Mouse (Mus musculus) A20 (cell line): ENCODE measurements around the gene Mmp9.
A peak's percentile ranks its signal among the peaks of the same experiment; 100 is the strongest.

Experiments used
- DNase-seq: peaks from one replicate; pipeline ENCODE4 v3.0.0-alpha.2; 2011; ENCODE audit warnings: low read depth, low spot score

Mmp9 gene

DNA sequence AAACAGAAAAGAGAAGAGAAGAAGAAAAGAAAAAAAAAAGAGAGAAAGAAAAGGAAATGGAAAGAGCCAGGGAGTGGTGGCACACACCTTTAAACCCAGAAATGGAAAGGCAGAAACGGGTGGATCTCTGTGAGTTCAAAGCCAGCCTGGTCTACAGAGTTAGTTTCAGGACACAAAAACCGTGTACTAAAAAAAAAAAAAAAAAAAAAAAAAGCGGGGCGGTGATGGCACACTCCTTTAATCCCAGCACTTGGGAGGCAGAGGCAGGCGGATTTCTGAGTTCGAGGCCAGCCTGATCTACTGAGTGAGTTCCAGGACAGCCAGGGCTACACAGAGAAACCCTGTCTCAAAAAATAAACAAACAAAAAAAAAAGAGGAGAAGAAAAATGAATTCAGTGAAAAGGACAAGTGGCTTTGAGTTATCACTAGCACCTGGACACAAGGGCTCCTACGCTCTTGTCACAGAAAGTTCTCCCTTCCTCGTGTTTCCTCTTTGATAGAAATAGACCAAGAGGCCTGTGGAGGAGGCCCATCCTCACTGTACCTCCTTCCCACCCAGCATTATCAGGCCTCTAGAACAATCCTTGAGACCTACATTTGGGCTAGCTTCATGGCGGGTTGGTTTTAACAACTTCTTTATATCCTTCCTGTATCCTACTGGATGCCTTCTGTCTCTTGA lies 27.7 kb upstream of the Mmp9 start:
- no peak for DNase-seq

DNA sequence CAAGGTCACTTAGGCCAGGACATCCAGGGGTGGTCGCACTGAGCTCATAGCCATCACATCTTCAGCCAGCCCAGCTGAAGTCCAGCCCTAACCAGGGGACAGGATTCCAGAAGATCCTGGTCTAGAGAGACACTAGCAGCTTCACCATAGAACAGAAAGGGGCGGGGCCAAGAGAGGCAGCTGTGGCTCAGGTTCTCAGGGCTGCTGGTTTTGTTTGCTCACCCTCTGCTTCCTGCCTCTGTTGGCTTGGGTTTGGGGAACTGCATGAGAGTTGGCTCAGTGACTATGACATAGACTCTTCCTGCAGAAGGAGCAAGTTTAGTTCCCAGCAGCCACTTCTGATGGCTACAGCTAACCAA lies 27.2 kb upstream of the Mmp9 start:
- peak; percentile 92 for DNase-seq

DNA sequence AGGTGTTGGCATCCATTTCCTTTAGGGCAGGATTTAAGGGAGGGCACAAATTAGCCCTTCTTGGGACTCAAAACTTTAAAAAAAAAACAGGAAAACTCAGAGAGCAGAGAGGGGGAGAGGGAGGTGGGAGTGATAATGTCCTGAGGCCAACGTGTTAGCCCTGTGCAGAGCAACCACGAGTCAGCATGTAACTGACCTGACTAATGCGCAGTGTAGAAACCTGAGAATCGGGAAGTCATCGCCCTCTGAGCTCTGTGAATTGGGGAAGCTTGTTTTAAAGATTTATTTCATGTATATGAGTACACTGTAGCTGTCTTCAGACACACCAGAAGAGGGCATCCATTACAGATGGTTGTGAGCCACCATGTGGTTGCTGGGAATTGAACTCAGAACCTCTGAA lies 23.8 kb upstream of the Mmp9 start:
- no peak for DNase-seq

DNA sequence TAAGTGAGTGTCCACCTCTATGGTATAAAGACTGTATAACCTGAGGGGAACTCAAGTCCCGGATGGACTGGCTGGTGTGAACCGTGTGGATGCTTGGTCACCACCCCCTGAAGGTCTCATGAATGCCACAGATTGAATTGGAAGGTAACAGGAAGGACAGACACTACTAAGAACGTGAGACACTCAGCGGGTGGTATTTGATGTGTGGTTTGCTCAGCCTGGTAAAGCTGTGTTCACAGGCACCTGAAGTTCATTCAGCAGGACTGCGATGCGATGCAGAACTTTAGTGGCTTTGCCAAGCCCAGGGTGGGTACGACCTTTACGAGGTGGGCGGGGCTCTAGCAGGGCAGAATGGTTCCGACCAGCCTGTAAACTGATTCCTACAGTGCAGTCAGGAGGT lies 23.2 kb upstream of the Mmp9 start:
- no peak for DNase-seq

DNA sequence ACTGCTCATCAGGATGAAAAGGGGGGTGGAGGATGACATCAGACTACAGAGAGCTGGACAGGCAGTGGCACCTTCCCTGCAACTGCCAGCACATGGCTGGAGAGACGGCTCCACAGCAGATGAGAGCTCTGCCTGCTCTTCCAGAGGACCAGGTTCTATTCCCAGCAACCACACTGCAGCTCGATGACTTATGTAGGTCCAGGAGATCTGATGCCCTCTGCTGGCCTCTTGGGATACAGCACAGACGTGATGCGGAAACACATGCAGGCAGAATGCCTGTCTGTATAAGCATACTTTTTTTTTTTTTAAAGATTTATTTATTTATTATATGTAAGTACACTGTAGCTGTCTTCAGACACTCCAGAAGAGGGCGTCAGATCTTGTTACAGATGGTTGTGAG lies 22.3 kb upstream of the Mmp9 start:
- peak; percentile 72 for DNase-seq

DNA sequence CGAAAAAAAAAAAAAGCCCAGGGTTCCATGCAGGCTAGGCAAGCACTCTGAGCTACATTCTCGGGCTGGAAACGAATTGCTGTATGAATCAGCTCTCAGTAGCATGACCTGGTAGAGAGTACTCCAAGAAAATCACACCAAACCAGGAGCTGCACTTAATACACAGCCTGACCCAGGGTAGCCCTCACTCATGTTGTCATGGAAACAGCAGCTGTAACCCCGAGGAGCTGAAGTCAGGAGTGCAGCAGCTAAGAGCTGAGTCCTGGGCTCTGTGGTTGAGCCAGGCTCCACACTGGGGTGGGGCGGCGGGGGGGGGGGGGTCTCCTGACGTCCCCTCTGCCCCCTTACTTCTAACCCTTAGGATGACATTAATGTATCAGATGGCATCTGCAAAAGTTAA lies 18.6 kb upstream of the Mmp9 start:
- DNase-seq = no peak

DNA sequence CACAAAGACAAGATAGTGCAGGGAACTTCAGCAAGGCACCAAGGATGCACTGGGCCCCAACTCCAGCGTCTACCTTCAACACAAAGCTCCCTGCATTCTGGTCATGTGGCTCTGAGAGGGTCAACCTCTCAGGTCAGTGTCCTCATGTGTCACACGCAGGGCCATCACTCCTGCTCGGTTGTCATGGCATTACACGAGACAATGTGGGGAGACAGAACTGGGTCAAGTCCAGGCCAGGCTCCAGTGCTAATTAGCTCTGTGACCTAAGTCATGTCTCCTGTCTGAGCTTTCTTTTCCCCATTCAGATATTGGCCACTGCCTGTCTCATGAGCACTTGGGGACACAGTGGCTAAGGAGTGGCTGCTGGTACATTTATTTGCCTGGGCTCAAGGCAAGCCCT lies 17.3 kb upstream of the Mmp9 start:
- no peak for DNase-seq

DNA sequence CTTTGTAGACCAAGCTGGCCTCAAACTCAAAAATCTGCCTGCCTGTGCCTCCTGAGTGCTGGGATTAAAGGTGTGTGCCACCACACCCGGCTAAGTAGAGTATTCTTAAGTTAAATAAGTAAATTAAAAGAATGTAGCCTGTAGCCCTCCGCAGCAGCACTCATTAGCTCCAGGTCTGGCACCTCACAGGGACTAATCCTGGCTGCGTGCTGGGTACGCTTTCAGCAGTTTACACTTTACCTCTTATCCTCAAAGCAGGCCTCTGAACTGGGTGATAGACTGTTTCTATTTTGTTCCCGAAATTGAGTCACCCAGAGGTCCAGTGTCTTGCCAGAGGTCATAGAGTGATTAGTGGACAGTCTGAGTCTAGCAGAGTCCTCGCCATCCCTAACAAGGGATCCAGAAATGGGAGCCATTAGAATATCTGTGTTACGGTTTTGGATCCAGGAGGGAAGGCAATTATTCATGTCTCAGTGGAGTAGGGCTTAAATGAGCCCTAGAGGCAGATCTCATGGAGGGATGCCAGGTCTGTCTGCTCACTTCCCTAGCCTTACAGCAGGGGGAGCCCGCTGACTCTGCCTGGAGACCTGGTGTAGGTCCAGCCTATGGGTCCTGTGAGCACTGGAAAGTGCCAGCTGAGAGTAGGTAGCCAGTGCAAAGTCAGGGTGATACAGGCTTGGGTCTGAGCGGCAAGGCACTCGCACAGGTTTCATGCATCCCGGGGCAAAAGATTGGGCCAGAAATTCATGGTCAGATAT lies 16.3 kb upstream of the Mmp9 start:
- DNase-seq = peak; percentile 80

DNA sequence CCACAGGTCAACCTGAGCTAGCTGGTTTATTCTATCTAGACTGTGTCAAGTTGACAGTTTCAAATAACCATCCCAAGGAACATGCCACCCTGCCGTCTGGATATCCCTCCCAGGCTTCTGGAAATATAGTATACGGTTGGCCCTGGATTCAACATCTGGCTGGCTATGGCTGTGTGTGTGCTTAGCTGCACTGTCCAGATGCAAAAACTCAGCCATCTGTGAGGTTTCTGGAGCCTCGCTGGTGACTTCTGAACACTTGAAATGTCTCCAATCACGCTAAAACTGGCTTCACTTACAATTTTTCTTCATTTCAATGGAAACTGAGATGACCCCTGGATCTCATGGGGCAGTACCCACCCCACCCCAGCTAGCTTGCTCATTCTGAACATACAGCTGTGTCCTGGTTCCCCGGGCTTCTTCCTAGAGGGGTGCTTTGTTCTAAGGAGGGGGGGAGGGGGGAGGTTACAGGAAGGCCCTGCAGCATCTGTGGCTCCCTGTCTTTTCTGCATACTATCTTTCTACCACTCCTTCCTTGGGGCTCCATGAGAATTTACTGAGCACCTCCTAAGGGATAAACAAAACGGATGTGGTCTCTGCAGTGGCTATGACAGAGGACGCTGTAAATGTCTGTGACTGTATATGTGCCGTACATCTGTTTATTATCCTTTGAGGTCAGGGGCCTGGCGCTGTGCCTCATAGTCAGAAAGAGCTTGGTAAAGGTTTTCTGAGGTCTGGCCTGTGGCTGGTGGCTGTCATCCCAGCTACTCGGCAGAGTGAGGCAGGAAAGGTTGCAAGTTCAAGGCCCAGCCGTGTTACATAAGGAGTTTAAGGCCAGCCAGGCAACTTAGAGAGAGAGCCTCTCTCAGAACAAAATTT lies 9.6 kb upstream of the Mmp9 start:
- DNase-seq = no peak

DNA sequence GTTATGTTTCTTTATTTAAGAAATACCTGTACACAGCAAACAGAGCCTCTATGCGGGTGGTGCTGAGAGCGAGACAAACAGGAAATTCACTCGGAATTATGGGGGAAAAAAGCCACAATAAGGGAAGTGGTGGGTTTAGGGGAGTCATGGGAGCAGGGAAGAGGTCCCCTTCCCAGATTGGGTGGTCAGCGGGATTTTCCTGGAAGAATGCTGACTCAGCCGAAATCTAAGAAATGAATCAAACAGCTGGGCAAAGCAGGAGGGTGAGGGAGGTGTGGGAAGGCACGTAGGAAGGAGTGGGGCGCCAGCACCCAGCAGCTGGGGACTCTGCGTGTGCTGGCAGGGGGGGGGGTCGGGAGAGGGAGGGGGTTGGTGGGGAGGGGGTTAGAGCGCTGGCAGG lies 7.0 kb upstream of the Mmp9 start:
- DNase-seq = no peak

DNA sequence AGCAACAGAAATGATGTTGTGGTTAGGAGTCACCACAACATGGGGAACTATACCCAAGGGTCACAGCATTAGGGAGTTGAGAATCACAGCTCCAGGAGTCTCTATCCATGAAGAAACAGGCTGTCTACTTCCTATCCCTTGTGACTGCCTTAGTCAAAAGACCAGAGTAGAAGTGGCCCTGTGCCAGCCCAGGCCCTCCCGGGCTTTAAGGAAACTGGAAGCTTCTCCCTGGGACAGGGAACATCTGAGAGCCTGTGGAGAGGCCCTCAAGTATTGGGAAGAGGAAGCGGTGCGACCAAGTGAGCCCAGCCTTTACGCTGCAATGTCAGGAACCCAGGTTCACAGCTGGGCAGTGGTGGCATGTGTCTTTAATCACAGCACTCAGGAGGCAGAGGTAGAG lies 4.6 kb upstream of the Mmp9 start:
- no peak for DNase-seq

DNA sequence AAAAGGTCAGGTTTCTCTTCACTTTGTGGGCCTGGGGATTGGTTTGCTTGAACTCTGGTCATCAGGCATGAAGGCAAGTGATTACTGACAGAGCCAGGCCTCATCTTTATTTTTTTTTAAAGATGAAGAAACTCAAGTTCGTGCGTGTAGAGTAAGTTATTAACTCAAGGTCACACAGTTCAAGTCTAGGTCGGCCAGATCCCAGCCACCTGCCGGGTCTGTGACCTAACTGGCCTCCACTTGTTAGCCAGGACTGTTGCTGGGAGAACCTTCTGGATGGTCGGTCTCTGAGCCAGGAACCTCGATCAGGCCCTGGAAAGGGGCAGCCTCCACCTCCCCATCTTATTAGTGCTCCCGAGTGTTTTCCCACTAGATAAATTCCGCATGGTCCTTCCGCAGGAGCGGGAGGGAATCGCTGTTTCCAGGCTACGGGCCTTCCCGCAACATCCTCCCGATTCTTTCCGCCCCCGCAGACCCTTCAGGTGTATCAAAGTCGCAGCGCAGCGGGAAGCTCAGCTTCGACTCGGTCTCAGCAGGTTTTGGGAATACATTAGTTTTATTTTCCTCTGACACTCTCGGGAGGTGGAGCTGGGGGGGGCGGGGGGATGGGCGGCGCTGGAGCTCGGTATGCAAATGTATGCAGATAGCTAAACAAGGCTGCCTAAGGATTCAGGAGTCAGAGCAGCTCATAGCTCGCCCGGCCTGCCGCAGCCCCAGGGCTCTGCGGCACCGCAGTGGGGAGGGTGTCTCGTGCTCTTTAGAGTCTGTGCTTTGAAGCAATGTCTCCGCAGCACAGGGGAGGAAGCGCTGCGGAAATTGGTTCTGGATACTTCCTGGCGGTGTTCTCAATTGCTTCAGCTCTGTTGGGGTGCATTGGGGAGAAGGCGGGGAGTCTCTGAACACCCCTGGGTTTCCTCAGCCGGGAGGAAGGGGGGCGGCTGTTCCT lies 2.2 kb upstream of the Mmp9 start:
- DNase-seq = no peak

DNA sequence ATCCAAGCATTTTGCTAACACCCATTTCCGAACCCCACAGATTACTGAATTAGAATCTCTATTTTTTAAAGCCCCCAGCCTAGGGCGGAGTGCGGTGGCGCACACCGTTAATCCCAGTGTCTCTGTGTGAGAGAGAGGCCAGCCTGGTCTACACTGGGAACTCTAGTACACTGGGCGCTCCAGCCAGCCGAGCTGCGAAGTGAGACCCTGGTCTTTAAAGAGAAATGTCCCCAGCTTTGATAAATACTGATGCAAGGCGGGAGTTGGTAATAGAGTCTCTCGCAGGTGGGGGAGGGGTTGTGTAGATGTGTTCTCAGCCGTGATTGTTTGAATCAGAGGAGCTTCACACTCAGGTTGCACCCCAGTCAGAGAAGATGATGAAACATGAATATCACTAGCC lies 1.5 kb upstream of the Mmp9 start:
- no peak for DNase-seq

DNA sequence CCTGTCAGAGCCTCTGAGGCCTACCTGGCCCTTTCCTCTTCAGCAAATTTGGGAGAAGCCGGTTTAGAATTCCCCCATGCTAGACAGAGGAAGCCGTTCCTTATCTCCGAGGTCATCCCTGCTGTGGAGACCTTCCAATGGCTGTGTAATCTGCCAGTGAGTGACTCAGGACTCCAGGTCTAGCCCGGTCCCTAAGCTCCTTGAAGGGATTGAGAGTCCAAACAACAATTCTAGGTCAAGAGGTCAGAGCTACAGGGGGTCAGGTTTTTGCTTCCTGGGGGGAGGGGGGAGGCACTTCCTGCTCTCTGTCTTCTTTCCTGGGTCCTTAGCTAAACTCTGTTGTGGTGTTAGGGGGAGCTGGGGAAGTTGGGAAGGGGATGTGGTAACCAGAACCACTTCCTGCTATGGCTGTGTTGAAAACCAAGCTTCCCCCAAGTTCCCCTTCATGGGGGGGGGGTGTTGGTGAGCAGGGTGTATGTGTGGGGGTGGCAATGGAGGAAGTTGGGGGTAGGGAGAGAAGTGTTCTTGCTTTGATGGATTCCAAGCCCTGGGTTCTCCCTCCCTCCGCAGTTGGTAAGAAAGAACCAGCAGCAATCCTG lies 2.2 kb downstream of the Mmp9 start:
- DNase-seq = peak; percentile 31

DNA sequence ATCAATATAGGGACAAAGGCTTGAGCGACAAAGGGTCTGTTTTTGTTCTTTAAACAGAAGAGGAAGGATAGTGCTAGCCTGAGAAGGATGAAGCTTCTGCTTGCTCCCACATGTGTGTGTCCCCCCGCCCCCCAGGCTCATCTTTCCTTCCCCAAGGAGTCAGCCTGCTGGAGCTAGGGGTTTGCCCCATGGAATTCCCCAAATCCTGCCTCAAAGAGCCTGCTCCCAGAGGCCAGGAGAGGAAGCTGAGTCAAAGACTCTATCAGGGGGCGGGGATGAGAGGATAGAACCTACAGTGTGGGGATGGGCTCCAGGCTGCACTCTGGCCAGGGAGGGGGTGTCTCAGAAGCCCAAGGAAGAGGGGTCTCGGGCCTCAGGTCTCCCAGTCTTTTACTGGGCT lies 6.9 kb downstream of the Mmp9 start:
- DNase-seq = no peak

DNA sequence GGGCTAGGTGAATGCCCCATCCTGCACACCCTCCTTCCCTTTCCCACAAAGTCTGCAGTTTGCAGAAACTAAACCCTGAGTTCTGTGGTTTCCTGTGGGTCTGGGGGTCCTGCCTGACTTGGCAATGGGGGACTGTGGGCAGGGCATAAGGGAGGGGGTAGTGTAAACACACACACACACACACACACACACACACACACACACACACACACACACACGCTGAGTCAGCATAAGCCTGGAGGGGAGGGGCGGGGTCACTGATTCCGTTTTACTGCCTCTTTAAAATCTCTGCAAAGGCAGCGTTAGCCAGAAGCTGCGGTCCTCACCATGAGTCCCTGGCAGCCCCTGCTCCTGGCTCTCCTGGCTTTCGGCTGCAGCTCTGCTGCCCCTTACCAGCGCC lies 7.3 kb downstream of the Mmp9 start:
- DNase-seq = no peak

DNA sequence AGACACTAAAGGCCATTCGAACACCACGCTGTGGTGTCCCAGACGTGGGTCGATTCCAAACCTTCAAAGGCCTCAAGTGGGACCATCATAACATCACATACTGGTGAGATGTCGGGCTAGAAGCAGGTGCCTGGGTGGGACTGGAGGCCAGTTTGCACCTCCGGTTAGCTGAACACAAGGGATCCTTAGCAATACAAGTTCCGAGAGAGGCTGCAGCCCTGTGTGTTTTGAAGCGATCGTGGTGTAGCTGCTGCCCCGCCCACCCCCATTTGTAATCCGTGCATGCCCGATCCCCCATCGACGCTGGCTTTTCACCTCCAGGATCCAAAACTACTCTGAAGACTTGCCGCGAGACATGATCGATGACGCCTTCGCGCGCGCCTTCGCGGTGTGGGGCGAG lies 8.4 kb downstream of the Mmp9 start:
- DNase-seq = no peak

DNA sequence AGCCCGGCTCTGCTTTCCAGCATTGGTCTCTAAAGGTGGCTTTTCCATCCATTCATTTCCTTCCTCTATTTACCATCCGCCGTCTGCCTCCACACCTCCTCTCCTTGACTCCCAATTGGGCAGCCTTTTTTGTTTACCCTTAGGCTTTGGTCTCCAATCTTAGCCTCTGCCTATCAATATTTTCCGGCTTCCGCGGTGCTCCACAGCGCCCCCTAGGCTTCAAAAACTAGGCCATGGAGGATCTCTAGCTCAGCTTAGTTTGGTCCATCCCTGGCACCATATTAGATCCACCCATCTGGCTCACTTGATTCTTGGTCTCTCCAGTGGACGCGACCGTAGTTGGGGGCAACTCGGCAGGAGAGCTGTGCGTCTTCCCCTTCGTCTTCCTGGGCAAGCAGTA lies 9.9 kb downstream of the Mmp9 start:
- peak; percentile 22 for DNase-seq

DNA sequence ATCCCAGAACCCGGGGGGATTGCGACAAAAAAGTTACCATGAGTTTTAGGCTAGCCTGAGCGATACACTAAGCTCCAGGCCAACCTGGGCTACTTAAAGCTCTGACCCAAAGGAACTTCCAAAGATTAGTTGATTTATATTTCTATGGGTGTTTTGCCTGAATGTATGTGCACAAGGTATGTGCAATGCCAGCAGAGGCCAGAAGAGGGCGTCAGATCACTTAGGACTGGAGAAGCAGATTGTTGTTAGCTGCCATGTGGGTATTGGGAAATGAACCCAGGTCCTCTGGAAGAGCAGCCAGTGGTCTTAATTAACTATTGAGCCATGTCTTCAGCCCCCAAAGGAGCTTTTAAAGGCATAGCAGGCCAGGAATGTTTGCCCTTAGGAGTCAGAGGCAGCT lies 11.2 kb downstream of the Mmp9 start:
- DNase-seq = peak; percentile 28

DNA sequence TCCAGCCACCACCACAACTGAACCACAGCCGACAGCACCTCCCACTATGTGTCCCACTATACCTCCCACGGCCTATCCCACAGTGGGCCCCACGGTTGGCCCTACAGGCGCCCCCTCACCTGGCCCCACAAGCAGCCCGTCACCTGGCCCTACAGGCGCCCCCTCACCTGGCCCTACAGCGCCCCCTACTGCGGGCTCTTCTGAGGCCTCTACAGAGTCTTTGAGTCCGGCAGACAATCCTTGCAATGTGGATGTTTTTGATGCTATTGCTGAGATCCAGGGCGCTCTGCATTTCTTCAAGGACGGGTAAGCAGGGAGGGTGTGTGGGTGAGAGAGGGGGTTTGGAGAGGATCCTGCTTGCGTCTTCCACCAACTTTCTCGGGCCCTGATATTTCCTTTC lies 11.9 kb downstream of the Mmp9 start:
- DNase-seq = no peak

DNA sequence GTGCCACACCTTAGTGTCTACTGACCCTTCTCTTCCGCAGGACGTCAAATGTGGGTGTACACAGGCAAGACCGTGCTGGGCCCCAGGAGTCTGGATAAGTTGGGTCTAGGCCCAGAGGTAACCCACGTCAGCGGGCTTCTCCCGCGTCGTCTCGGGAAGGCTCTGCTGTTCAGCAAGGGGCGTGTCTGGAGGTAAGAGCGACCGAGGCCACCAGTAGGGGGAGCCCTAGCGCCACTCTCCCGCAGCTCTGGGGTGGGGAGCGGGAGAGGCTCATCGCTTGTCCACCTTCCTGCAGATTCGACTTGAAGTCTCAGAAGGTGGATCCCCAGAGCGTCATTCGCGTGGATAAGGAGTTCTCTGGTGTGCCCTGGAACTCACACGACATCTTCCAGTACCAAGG lies 12.6 kb downstream of the Mmp9 start:
- peak; percentile 75 for DNase-seq
